Mouse (Mus musculus) adrenal gland, postnatal 4 days (tissue): Measurements from ENCODE around the gene Mkks. TPM values are rescaled to one million over a fixed set of nuclear protein-coding genes. Genes with fewer than 3 reads are reported as not detected.

Experiments used
- DNase-seq, 2 experiments: peaks; one replicate each; pipeline ENCODE4 v3.0.0; 2021 to 2022; ENCODE audit warnings: low spot score in 2 of 2, mixed read lengths in 2 of 2
- total RNA-seq, 2 experiments: library from RNA; stranded (reverse); gene quantifications; 2 replicates each; pipeline ENCODE4 v1.2.3; 2021

The Mkks gene
- total RNA-seq, 2 experiments from 2014 or later, result 13.2 to 18.9 TPM

DNA sequence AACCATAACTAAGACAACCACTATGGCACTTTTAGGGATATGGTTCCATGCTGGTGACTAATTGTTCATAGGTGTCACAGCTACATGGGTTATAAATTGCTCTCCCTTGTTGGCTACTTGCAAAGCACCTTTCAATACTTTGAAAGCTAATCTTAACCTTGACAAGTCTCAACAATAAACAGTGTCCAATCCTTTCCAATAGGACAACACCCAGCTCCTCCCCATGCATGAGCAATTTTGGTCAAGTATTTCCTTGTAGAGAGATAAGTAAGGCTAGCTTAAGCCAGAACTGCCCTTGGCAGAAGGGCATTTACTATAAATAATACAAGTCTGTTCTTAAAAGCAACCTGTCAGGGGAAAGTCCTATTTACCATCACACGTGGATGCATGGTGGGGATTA lies 53.2 kb downstream of the Mkks start:
- no peak for DNase-seq

DNA sequence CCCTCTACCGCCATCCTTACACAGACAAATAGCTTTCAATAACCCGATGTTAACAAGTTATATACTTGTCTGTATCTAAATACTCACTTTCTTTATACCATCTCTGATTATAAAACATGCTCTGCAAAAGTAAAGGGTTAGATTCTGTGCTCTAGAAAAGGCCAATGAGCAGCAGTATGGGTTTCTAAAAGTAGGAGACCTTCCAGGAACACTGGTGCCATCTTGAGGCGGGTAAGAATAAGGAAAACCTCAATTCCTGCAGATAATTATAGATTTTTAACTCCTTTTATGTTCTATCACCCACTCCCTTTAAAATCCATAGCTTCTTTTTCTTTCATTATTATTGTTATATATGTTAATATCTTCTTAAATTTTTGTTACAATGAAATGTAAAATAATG lies 55.3 kb downstream of the Mkks start:
- no peak for DNase-seq

DNA sequence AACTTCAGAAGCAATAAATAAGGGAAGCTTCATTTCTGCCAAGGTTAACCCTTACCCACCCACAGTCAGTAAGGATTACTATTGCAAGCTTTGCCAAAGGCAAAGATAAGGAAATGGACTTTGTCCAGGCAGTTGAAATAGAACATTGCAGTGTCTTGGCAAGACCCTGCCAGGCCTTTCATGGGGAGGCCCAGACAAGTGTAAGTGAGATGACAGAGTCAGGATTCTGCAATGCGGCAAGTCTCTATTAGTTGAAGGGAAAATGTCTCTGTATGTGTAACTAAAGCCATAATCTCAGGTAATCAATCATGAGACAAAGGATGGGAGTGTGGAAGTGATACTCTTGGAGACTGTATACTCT lies 56.5 kb downstream of the Mkks start:
- DNase-seq, result no peak

DNA sequence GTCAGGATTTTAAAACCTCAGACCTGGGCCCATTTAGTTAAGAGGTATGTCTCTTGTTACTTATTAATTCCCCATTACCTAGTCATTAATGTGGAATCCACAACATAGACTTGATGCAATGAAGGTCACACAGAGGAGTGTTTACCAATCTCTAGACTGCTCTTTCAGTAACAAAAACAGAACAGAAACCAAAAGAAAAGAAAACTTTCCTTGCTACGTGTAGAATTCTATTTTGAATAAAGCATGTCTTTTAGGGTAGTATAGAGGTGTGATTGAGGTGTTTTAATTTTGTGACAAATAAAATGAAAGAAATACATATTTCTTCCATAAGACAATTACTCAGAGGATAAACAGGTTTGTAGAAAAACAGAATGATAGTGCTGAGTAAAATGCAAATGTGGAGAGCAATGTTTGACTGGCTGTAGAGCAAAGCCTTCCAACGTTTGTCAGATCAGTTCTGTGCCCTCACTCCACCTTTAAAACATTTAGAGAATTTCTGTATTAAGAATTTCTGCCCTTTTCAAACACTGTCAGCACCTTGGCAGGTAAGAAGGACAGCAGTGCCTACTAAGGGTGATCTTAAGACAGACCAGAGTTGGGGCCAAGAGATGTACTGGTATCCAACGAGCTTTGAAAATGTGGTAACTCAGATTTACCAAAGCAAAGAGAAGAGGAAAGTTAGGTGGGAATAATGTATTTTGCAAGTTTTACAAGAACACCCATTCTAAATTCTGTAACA lies 57.0 kb downstream of the Mkks start:
- no peak for DNase-seq

DNA sequence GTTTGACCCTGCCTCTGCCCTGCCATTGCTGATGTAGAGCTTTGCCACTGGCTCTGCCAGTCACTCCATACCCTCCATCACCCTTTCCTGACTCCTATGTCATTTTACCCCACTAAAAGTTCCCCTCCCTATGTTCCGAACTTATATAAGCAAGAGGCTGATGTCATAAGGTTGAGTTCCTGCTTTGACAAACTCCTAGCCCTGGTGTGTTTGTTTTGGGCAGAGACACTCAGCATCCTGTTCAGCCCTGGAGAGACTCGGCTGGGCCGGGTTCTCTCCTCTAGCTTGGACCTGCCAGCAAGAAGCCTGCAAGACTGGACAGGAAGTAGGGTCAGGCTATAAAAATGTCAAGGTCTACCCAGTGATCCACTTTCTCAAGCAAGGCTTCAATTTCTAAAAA lies 58.3 kb downstream of the Mkks start:
- no peak for DNase-seq

DNA sequence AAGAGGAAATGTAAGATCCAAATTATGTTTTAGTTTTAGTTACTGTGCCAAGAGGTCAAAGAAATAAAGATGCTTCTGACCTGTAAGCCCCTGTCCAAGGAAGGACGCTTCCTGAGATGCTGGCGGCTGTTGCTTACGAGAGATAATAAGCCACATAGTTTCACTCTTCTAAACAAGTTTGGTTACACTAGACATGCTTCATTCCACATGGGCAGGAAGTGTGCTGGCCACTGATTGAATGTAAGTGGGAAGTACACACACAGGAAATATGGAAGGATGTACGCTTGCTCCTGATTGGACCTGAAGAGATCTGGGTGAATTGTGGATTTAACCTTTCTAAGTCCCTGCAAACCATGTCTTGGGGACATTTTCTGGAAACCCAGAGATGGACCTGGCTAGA lies 63.6 kb downstream of the Mkks start:
- no peak for DNase-seq

Other genes with a start within 250 kb of the Mkks start
- 10 to 100 TPM; 57.9 to 70.7 TPM for gene Snap25, start 177.9 kb downstream of the Mkks start, total RNA-seq
- 10 to 100 TPM in 1 of 2 experiments, not detected in 1; 20.2 TPM for gene AL731706.2, start 5.7 kb downstream of the Mkks start, total RNA-seq
- gene Slx4ip, start 171 bp downstream of the Mkks start, total RNA-seq, result 1 to 10 TPM; 7.4 to 7.6 TPM
- gene AL731706.1, start within 50 bp of the Mkks start, total RNA-seq, result 10 to 100 TPM in 1 of 2 experiments, 1 to 10 TPM in 1; 9.4 to 12.6 TPM
- 10 to 100 TPM; 17.0 to 29.9 TPM for gene Jag1, start 225.3 kb upstream of the Mkks start, total RNA-seq